Mouse (Mus musculus): Measurements from ENCODE around the gene Pepd.

Pepd gene

DNA sequence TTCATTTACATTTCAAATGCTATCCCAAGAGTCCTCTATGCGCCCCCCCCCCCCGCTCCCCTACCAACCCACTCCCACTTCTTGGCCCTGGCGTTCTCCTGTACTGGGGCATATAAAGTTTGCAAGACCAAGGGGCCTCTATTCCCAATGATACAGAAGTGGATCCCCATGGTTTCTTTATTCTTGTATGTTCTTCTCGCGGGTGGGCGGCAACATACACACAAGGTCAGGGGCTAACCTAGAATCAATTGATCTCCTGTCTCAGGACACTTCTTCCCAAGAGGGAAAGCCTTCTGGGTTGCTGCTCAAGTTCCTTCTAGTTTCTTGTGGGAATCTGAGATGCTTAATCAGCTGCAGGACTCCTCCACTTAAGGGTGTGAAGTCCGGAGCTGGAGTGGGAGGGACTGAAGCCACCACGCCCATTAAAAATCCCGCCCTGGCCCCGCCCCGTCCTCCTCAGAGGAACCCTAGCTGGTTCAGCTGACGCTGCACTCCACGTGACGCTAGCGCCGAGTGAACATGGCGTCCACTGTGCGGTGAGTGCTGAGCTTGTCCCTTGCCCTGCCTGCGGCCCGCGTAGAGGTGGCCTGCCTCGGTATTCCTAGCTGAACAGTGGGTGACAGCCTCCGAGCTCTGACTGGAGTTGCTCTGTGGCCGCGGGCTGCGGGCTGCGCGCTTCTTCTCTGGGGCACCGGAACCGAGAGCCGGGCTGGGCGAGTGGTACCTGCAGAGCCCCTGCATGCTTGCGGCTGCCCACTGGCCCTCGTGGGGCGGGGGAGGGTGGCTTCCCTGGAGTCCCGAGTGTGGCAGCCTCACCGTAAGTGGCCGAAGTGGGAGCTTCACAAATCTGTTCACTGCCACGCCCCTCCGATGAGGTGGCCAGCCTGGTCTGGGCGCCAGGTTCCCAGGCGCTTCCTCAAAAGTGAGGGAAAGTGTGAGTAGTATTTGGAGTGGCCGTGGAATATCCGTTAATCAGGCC lies at the start of gene Pepd:
Gene Pepd (plus strand): TSS at position 461 of the 979 bp plus-strand sequence.
- DNase-seq (ENCODE audit: low spot score in 2 of 2) = peak; percentile 76

DNA sequence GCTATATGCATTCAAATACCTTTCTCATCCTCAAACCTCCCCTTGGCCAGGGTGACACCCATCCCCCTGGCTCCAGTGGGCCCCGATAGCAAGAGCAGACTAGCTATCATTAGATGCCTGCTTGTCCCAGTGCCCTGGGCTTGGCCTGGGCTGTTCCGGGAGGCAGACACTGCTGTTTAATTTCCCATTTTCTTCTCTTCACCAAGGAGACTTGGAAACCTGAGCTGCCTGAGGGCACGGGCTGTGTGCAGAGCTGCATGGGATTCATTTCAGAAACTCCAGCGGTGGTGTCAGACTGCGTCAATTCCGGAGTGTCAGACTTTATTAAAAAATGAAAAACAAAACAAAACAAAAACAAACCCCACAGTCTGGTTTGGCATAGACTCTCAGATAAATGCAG lies 44.9 kb upstream of the Pepd start:
- DNase-seq (ENCODE audit: low spot score in 2 of 2) = no peak

DNA sequence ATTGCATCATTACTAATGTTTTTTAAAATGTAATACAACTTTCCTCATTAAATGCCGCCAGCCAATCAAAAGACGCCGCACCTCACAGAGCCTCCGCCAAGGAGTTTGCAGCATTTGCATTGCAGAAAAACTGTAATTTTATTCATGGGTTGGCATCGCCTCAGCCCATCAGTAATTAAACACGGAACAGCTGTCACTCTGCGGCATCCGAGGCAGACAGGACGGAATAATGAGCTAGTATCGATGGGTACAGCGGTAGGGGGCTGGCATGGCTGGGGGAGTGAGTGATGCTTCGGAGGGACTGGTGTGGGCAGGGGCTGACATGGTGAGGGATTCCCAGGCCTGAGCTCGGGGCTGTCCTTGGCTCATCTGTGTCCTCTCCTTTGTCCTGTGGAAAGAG lies 42.5 kb upstream of the Pepd start:
- no peak for DNase-seq (ENCODE audit: low spot score in 2 of 2)

DNA sequence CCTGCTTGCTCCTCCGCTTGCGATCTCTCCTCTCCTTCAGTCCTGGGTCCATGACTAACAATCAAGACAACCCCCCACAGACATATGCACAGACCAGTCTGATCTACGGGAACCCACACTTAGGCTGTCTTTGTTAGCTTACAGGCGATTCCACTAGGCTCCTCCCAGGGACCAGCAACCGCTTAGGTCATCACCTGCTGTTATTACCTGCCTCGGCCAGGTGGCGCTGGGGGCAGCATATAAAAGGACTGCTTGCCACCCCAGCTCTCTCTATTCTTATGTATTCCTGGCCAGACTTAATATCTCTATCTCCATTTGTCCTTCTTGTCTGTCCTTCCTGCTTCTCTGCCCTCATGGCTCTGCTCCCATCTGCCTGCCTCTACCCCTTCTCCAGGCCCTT lies 35.4 kb upstream of the Pepd start:
- no peak for DNase-seq (ENCODE audit: low spot score in 2 of 2)

DNA sequence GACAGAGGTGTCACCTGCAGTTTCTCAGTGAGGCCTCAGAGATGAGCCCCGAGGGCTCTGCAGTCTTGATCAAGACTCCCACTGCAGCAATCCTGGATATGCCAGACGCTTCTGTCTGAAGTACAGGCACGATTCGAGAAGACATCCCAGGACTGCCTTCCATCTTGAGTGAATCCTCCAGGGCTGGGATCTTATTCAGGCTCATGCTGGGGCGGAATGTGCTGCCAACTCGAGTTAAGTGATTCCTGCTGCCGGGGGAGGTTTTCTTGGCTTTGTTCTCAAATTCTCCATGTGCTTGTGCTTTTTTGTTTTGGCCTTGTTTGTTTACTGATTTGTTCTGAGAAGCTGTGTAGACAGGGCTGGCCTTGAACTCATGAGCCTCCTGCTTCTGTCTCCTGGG lies 34.4 kb upstream of the Pepd start:
- DNase-seq (ENCODE audit: low spot score in 2 of 2) = no peak

DNA sequence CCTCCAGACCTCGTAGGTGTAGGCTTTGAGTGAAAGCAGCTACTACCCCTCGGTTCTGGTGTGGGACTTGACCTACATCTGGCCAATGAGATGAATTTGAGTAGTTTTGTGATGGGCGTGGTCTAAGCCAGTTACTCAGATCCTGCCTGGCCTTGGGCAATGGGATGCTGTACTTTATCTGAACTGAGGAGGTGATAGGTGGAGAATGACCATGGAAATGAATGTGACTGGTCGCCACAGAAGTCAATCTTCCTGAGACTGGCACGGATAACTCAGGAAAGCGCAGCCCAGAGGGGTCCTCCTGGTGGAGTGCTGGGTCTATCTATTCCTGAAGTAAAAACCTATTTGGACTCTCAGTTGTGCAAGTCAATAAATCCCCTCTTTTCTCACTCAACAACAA lies 23.7 kb upstream of the Pepd start:
- no peak for DNase-seq (ENCODE audit: low spot score in 2 of 2)

DNA sequence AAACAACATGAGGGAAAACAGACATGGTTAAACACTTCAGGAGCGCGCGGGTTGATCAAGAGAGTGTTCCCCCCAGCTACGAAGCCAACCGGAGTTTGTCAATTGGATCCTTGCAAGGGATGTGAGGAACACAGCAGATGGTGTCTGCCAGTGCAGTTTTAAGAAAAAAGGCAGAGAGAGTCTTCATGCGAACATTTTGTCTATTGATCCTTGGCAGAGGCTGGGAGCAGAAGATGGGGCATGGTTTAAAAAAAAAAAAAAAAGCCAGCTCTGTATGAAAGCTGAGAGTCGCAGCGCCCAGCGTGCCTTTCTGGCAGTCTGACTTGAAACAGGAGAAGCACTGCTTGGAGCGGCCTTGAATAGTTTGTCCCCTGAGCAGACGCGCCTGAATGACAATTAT lies 23.3 kb upstream of the Pepd start:
- no peak for DNase-seq (ENCODE audit: low spot score in 2 of 2)

DNA sequence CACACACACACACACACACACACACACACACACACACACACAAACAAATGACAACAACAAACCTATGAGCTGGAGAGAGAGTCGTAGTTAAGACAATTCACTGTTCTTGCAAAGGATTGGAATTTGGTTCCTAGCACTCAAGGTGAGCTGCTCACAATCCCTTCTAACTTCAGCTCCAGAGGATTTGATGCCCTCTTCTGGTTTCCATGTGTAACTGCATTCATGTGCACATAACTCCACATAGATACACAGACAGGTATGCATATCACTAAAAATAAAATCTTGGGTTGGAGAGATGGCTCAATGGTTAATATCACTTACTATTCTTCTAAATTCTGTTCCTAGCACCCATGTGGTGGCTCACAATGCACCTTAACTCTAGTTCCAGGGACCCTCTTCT lies 19.3 kb upstream of the Pepd start:
- DNase-seq (ENCODE audit: low spot score in 2 of 2) = no peak

DNA sequence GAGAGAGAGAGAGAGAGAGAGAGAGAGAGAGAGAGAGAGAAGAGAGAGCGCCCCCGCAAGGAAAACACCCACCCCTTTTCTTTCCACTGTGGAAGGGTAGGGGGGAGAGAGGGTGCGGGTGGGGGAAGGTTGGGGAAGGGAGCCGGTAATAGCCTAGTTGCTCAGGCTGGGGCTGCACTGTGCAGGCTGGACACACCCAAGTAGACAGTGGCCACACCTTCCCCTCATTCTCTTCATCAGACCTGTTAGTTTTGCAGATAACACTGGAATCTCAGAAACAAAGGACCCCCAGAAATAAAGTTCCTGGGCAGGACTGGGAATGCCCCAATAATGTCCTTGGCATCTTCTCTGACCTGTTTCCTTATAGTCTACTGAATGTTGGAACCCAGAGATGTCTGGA lies 15.7 kb upstream of the Pepd start:
- DNase-seq (ENCODE audit: low spot score in 2 of 2) = no peak

DNA sequence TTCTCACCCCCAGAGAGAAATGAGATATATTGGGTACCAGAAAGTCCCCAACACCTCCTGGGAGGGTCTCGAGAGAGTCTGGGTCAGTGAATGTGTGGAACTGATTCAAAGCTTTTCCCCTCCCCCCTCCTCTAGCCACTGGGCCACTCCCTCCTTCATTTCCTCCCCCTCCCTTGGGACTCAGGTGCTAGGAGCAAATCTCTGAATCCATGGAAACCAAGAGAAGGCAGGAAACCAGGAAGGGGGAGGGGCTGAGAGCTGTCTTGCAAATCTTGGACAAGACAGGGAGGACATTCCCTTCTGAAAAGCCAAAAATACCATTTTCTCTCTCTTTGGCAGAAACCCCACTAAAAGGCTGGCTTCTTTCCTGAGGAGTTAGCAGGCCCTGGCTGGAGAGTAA lies 15.1 kb upstream of the Pepd start:
- DNase-seq (ENCODE audit: low spot score in 2 of 2) = no peak

DNA sequence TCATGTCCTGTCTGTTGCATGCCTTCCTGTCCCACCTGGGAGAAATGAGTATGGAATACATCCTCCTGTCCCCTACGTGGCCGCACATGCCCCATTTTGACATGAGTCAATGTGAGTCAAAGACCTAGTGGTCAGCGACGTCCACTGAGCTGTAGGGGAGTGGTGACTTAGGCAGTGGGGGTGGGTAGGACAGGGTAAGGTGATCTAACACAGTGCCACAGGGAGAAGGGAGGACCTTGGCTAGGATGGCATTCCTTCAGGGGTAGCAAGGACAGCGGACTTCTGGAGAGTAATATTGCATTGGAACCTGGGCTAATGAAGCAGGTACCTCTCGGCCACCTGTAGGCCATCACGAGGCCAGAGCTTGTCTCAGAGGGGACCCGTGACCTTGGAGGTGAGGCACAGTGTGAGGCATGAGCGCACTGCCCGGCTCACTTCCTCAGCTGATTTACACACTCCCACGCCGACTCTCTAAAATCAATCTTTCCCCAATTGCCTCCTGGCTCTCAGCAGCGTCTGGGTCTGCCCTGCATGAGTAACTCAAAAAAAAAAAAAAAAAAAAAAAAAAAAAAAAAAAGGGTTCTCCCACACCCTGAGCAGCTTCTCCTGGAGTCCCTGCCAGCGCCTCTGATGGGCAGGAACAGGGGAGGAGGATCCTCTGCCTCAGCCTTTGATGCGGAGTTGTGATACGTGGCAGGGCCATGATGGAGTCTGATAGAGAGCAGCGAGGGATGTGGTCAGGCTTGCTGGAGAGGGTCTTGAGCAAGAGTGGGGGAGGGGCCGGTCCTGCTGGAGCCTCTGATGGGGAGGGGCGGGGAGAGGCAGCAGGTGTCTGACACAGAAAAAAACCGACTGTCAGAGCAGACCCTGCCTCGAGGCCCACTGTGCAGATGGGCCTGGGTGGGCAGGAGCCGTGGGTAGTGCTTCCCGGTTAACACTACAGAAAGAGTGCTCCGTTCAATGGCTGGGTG lies 1.8 kb upstream of the Pepd start:
- no peak for DNase-seq (ENCODE audit: low spot score in 2 of 2)

DNA sequence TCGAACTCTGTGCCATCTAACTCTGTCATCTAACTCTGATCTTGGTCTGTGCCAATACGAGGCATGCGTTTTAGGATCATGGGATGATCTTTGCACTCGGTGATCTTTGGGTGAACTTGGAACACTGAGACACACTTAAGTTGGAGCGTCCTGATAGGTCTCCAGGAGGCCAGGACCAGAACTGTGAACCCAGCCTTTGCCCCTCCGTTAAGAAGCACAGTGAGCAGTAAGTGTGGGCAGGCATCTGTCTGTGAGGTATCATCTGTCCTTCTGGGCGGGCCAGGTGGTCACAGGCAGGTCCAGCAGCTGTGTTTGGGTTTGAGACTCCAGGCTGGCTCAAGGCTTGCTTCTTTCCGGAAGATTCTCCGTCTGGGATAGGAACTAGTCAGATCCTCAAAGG lies 1.8 kb downstream of the Pepd start:
- DNase-seq (ENCODE audit: low spot score in 2 of 2) = no peak

DNA sequence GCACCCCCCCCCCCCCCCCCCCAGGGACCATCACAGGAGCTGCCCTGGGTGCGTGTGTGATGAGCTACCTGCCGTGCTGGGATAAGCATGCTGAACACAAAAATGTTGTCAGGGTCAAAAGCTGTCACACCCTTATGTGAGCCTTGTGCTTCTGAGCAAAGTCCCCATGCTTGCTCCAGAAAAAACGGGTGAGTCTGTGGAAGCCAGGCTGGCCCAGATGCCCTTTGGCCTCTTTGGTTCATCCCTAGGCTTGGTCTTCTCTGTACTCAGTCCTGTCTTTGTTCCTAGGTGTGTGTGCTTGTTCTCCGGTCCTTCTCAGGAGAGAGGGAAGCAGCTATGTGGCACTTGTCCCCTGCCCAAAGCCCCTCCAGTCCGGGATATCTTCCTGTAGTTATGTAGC lies 3.4 kb downstream of the Pepd start:
- DNase-seq (ENCODE audit: low spot score in 2 of 2) = no peak

DNA sequence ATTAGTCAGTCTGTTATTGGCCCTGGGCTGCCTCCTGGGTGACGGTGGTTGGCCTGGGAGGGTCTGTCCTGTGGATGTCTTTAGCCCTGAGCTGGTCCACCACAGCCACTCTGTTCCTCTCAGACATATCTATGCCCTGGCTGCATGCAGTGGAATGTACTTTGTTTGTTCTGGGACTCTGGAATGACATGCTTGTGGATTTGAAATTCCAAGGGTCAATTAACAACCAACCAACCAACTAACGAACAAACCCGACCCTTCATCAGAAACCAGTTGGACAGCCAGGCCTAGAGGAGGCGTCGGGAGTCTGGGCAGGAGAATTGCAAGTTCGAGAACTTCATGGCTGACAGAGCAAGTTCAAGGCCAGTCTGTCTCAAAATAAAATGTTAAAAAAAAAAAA lies 5.4 kb downstream of the Pepd start:
- no peak for DNase-seq (ENCODE audit: low spot score in 2 of 2)

DNA sequence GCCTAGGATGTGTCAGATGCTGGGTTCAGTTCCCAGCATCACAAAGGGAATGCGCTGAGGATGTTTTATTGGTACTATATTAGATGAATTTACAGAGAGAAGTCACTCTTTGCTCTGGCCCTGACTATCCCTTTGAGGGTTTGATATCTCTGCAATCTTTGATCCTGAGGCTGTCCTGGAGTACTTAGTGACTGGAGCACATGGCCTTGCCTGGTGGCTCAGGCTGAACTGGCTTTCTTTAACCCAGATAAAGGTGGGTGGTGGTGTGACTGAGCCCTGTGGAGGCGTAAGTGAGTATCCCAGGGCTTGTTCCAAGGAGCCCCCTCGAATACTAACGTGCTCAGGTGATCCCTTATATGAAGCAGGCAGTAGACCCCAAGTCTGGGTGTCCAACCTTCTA lies 5.8 kb downstream of the Pepd start:
- no peak for DNase-seq (ENCODE audit: low spot score in 2 of 2)

DNA sequence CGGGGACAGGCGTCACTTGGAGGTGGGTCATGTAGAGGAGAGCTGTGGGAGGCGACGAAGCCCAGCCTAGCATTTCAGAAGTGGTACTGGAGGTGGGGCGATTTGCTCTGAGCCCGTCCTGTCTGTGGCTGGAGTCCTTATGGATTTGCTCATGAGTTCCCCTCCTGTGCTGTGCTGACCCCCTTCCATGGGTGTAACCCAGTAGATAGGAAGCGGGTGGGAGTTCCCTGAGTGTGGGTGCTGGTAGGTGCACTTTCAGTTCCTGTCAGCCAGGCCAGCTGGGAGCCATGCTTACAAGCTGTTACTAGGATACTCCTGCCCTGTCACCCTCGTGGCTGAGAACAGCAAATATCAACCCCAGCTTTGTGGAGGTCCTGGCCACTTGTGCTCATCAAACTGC lies 6.2 kb downstream of the Pepd start:
- DNase-seq (ENCODE audit: low spot score in 2 of 2) = peak; percentile 70

DNA sequence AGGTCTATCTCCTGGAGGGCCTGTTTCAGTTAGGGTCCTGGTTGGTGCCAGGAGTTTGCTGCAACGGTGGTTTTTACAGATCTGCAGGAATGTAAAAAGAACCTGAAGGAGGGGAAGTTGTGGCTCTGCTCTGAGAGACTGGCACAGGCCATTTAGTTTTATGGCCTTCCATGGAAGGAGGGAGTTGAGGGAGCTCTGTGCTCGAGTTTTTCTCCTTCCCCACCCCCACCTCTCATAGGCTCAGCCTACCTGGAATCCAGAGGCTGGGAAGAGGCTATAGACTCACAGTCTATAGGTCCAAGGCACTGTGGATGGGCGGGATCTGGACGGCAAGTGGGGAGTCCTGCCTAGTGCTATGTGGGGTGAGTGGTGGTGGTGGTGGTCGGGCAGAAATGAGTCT lies 6.9 kb downstream of the Pepd start:
- no peak for DNase-seq (ENCODE audit: low spot score in 2 of 2)

DNA sequence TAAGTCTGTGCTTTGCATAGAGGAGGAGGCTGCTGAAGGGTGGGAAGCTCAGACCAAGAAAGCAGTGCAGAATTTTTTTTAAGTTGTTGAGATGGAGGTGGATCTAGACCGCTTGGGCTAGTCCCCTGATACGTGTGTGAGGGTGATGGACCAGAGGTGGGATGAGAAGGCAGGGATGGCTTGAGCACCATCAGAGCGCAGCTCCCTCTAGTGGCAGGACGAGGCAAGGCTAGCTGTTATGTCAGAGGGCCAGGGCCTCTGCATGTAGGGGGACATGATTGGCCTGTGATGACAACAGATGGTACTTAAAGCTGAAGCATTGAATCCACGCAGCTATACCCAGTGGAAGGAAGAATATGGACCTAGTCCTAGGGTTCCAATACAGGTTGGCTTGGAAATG lies 7.6 kb downstream of the Pepd start:
- DNase-seq (ENCODE audit: low spot score in 2 of 2) = peak; percentile 16 to 25

DNA sequence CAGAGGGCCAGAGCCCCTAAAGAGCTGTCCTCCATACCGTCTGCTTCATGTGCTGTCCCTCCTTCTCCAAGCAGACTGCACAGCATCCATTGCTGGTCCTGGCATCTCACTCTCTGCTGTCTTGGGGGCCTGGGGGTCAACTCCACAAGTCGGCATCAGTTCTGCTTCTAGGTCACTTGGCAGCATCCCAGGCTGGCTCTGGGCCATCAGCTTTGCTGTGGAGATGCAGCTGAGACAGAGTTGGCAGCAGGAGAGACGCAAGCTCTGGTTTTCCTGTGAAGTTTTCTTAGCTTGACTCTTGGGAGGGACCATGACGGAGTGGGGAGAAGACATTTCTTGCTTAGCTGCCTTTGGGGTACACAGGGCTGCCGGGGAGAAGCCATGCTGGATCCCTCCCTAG lies 13.0 kb downstream of the Pepd start:
- no peak for DNase-seq (ENCODE audit: low spot score in 2 of 2)

DNA sequence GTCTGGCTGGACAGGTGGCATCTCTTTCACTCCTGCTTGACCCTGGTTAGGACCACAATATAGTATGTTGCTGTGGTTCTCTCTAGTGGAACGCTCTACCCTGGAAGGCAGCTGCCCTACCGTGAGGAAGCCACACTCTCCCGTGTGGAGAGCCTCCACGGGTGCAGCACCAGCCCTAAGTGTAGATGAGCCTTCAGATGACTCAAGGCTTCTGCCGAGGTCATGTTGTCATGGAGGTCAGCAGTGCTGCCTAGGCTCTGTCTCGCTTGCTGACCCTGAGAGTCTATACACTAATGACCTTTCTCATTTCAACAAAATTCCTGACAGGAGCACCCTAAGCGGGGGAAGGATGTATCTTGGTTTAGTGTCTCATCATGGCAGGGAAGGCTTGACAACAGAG lies 13.8 kb downstream of the Pepd start:
- DNase-seq (ENCODE audit: low spot score in 2 of 2) = no peak

DNA sequence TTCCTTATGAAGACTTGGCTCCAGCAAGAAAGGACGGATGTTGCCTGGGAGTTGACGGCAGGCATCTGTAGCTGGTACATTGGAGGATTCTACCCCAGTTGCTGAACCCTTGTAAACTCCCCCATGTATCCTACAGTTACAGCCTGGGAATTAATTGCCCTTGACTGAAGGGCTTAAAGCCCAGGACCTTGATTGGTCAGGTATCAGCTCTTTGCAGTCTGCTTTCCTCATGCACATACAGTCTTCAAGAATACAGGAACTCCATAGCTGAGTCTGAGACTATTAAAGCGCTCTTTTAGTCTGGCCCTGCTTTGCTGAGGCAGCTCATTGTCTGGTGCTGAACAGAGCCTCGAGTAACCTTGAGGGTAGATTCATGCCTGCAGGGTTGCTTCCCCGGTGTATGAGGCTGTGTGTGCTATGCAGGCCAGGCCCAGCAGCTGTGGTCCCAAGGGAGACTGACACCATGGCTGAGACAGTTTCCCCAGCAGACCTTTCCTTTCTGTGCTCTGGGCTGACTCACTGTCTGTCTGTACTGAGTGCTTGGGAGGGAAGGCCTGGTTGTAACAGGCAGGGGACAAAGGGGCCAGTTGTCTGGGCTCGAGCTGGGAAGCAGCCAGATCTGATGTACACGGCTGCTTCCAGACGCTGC lies 17.6 kb downstream of the Pepd start:
- DNase-seq (ENCODE audit: low spot score in 2 of 2) = no peak

DNA sequence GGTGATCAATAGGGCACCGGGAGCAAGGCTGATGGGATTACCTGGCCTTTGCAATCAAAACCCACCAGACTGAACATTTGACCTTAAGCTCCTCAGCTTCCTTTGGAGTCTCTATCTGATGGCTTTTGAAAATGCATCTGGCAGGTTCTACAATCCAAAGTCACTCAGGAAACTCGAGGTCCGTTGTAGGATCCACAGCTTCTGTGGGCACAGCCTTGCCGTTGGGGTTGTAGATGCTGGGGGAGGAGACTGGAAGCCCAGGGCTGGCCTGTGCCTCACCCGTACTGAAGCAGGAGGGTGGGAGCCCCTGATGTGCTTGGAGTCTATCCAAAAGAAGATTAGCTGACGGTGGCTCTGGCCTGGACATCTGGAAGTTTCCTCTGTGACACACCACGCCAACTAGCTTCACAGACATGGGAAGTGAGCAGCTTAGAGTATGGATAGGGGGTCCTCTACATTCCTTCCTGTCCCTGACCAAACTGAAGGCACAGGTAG lies 18.1 kb downstream of the Pepd start:
- no peak for DNase-seq (ENCODE audit: low spot score in 2 of 2)
